Mouse (Mus musculus): ENCODE measurements around the gene Calm2. TPM values are rescaled to one million over a fixed set of nuclear protein-coding genes. Genes with fewer than 3 reads are reported as not detected.

Gene Calm2
- total and polyA plus RNA-seq, 3 experiments: 126 to 321 (median 208) TPM

GRCm38 (mm10) chr17:87432314-87432713, 14.4 kb downstream of the Calm2 start:
- Histone ChIP-seq H3K27ac (ENCODE audit: control insufficient read depth, low read depth, low read length) (no peak overlapping the region), H3K27me3 (ENCODE audit: control insufficient read depth in 1 of 2, insufficient read depth in 2 of 2, low read length in 2 of 2) (no peaks in the 10 kb centered on the region), H3K4me3 (ENCODE audit: control insufficient read depth in 1 of 2, insufficient read depth in 1 of 2, low read depth in 2 of 2, low read length in 2 of 2) (no peak overlapping the region), H3K9me3 (replicated peaks; ENCODE audit: insufficient read depth, low read length) (no peaks in the 10 kb centered on the region), H3K4me1 (ENCODE audit: control insufficient read depth in 1 of 2, insufficient read depth in 2 of 2, low read length in 2 of 2) (no peaks in the 10 kb centered on the region), H3K9ac (ENCODE audit: control insufficient read depth, low read depth, low read length, poor library complexity, severe bottlenecking) (no peak overlapping the region), H3K79me2 (ENCODE audit: control insufficient read depth, insufficient read depth, low read length, poor library complexity) (no peaks in the 10 kb centered on the region), H3K36me3 (ENCODE audit: control insufficient read depth in 1 of 2, insufficient read depth in 2 of 2, low read length in 2 of 2) (peaks cover 0 to 23% of the 10 kb centered on the region in 2 experiments; a peak in 3 of 4 replicates)
- DNase-seq (ENCODE audit: low read depth, low spot score): peak; percentile 54
- no peak for TF ChIP-seq NRF1 (IDR thresholded peaks at IDR 0.05; ENCODE audit: insufficient read depth, low read depth, low read length, poor library complexity, severe bottlenecking)
- TF ChIP-seq RAD21 (IDR thresholded peaks at IDR 0.05; ENCODE audit: low read depth, low read length): no peak
- TF ChIP-seq MXI1 (IDR thresholded peaks at IDR 0.05; ENCODE audit: low read depth, low read length): 0 out of 2 replicates have a peak, but pooled peaks have one; percentile 11
- TF ChIP-seq CHD2 (IDR thresholded peaks at IDR 0.05; ENCODE audit: low read length): no peak
- TF ChIP-seq E2F4 (IDR thresholded peaks at IDR 0.05; ENCODE audit: borderline replicate concordance, low read depth, low read length): no peak
- no peak for TF ChIP-seq ZMIZ1 (IDR thresholded peaks at IDR 0.05; ENCODE audit: low read depth, low read length)
- no peak for TF ChIP-seq TAL1 (IDR thresholded peaks at IDR 0.05; ENCODE audit: low read length)
- TF ChIP-seq BHLHE40 (IDR thresholded peaks at IDR 0.05; ENCODE audit: borderline replicate concordance, low read depth, low read length): no peak
- TF ChIP-seq TCF12 (IDR thresholded peaks at IDR 0.05; ENCODE audit: low read depth, low read length): peak; percentile 26; the same call in 1 of the 2 replicates
- no peak for TF ChIP-seq MAFK (IDR thresholded peaks at IDR 0.05; ENCODE audit: borderline replicate concordance, low read depth, low read length)

DNA sequence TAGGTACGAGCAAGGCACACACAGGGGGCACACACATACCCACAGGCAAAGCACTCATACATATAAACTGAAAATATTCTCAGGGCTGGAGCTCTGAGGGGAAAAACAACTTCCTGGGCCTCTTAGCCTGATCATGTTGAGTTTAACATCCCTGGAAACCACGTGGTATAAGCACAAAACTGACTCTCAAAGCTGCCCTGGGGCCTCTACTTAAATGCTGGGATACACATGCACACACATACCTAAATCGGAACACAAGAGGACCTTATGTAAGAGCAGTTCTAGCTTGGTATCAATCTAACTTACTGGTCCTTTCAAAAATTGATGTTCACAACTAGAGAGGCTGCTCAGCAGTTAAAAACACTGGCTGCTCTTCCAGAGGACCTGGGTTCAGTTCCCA, 17.3 kb downstream of the Calm2 start:
- Histone ChIP-seq H3K9ac (ENCODE audit: control insufficient read depth, low read depth, low read length, poor library complexity, severe bottlenecking) (no peak overlapping the region), H3K4me1 (ENCODE audit: control insufficient read depth in 1 of 2, insufficient read depth in 2 of 2, low read length in 2 of 2) (no peaks in the 10 kb centered on the region), H3K27me3 (ENCODE audit: control insufficient read depth in 1 of 2, insufficient read depth in 2 of 2, low read length in 2 of 2) (no peaks in the 10 kb centered on the region), H3K36me3 (ENCODE audit: control insufficient read depth in 1 of 2, insufficient read depth in 2 of 2, low read length in 2 of 2) (peaks cover 0 to 10% of the 10 kb centered on the region in 2 experiments; a peak in 2 of 4 replicates), H3K4me3 (ENCODE audit: control insufficient read depth in 1 of 2, insufficient read depth in 1 of 2, low read depth in 2 of 2, low read length in 2 of 2) (no peak overlapping the region), H3K79me2 (ENCODE audit: control insufficient read depth, insufficient read depth, low read length, poor library complexity) (no peaks in the 10 kb centered on the region), H3K27ac (ENCODE audit: control insufficient read depth, low read depth, low read length) (no peak overlapping the region), H3K9me3 (replicated peaks; ENCODE audit: insufficient read depth, low read length) (no peaks in the 10 kb centered on the region)
- TF ChIP-seq BHLHE40 (IDR thresholded peaks at IDR 0.05; ENCODE audit: borderline replicate concordance, low read depth, low read length) (no peak), POLR2AphosphoS2 (IDR thresholded peaks at IDR 0.05; ENCODE audit: low read length) (no peak), TBP (IDR thresholded peaks at IDR 0.05; ENCODE audit: low read depth, low read length) (no peak), ZC3H11A (IDR thresholded peaks at IDR 0.05; ENCODE audit: low read depth, low read length) (no peak), ETS1 (IDR thresholded peaks at IDR 0.05; ENCODE audit: low read depth, low read length) (no peak), MAFK (IDR thresholded peaks at IDR 0.05; ENCODE audit: borderline replicate concordance, low read depth, low read length) (no peak), NELFE (IDR thresholded peaks at IDR 0.05; ENCODE audit: low read depth, low read length) (no peak), E2F4 (IDR thresholded peaks at IDR 0.05; ENCODE audit: borderline replicate concordance, low read depth, low read length) (no peak), USF1 (IDR thresholded peaks at IDR 0.05; ENCODE audit: low read depth, low read length) (no peak), SIN3A (IDR thresholded peaks at IDR 0.05; ENCODE audit: low read length) (no peak), RCOR1 (IDR thresholded peaks at IDR 0.05; ENCODE audit: low read depth, low read length) (no peak), RAD21 (IDR thresholded peaks at IDR 0.05; ENCODE audit: low read depth, low read length) (no peak), CHD1 (IDR thresholded peaks at IDR 0.05; ENCODE audit: low read depth, low read length) (no peak)
- no peak for DNase-seq (ENCODE audit: low read depth, low spot score)

Measured in MEL (cell line).